Mouse (Mus musculus) cerebellum, adult 18-20 months (tissue): ENCODE measurements around the gene Masp1.

ENCODE experiments used
- DNase-seq, 2 experiments: peaks; one replicate each; pipeline ENCODE4 v3.0.0; 2021

The Masp1 gene

GRCm38 (mm10) chr16:23457338-23457737 is 63.3 kb downstream of the Masp1 start:
- DNase-seq: no peak

DNA sequence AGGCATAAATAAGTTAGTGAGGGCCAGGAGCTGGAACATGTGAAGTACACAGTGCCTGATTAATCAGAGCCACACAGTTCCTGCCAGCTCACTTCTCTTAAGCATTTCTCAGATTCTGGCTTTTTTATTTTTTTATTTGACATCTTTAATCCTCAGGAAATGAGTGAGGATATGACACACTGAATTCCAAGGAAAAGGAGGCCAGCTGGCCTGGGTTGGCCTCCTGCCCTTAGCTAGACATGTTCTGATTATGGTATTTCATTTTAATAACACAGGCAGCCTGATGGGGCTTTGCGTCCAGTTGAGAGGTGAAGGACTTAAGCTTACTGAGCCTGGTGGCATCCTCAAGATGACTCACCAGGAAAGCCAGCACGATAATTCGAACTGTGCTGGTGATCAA is 64.1 kb downstream of the Masp1 start:
- peak; percentile 35 to 41 for DNase-seq

DNA sequence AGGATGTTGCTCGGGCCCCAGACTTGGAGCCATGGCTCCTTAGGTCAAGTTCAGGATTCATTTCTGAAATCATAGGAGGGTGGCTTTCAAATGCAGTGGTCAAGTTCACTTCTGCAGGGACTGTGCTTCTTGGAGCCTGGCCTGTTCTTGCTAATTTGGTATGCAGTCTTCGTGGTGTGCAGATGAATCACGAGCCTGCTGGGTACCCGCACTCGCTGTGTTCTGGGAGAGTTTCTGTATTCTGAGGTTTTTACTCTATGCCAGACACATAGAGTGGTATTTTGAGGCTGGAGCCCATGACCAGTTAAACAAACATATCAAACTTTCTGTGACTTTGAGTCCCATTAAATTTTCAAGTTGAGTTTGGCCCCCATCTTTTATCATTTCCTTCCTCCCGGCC is 66.2 kb downstream of the Masp1 start:
- no peak for DNase-seq

DNA sequence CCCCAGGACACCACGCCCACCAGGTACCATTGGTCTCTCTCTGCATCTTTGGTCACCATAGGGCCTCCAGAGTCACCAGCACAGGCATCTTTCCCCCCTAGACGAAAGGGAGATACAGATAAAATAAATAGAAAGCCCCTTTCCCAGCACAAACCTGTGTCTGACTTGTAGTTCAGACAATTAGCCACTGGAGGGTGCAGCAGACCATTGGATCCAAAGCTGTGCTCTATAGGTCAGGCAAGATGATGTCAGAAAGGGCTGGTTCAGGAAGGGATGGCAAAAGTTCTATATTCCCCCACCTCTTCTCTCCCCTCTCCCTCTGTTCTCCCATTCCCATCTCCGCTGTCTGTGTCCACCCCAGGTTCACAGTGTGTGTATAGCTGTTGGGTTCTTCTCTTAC is 68.1 kb downstream of the Masp1 start:
- DNase-seq: peak; percentile 23 to 30

- no peak for DNase-seq
Observed at GRCm38 (mm10) chr16:23450816-23451215, 69.8 kb downstream of the Masp1 start.

GRCm38 (mm10) chr16:23449946-23450345 is 70.7 kb downstream of the Masp1 start:
- no peak for DNase-seq

DNA sequence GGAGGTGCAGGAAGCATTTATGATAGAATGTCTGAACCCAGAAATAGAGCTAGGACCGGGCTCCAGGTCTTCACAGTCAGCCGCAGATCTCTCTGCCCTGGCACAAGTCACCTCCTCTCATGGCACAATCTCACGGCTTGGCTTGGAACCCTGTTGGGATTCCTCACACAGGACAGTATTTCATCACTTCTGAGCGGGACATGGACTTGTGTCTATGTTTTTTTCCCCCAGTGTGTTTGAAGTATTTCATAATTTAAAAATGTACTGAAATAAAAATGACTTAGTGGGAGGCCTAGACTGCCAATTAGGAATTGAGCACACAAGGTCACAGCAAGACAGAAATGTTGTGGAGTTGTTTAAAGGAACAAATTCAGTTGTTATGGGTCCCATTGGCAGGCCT is 76.4 kb downstream of the Masp1 start:
- no peak for DNase-seq

DNA sequence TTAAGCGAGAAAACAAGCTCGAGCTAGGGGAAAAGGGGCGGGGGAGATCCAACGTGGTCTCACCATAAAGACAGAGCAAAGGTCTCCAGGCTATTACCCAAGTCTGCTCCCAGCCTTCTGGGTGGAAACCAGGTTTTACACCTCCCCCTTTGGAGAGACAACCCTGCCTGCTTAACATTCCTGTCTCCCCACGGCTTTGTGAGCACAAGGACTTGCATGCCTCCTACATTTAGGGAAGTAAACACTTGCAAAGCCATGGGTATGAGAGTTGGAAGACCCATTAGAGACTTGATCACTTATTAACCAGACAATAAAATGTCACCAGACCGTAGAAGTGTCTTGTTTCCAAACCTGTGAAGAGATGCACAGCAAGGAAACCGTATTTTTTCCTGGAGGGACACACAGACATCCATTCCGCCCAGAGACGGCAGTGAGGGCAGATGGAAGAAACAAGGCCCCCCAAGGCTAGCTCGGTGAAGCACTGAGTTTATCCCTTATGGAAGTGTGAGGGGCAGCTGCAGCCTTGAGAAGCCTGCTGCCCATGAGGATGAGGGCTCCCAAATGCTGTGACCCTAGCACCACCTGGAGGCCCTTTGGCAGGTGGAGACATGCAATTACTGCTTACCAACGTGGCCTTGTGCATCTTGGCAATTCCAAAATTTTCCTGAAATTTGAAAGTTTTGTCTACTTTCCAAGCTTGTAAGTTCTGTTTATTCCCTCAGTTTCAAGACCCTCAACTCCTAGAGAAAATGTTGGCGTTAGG is 83.0 kb downstream of the Masp1 start:
- no peak for DNase-seq

DNA sequence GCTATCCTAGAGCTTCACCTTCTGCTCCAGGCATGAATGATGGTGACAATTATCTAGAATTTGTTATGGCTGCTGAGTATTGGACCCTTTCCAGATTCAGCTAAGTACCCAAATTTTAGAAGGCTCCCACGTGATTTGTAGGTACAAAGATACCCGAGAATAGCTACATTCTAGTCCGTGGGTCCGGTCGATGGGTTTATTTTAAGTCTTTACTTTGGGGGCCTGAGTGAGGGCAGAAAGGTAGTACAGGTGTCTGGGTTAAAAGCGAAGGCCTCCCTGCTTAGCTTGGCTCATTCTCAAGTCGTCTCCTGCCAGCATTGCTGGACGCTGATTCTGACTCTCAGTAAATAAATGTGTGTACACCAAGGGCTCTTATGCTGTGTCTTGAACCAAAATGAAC is 90.6 kb downstream of the Masp1 start:
- no peak for DNase-seq

GRCm38 (mm10) chr16:23428647-23429319 is 91.8 kb downstream of the Masp1 start, which contains the start of gene Rtp1:
Rtp1 (plus strand) TSS chr16:23429133.
- peak; percentile 8 to 18 for DNase-seq

GRCm38 (mm10) chr16:23427701-23428100 is 92.9 kb downstream of the Masp1 start:
- DNase-seq: peak; percentile 14 to 19

GRCm38 (mm10) chr16:23423825-23424224 is 96.8 kb downstream of the Masp1 start:
- no peak for DNase-seq

DNA sequence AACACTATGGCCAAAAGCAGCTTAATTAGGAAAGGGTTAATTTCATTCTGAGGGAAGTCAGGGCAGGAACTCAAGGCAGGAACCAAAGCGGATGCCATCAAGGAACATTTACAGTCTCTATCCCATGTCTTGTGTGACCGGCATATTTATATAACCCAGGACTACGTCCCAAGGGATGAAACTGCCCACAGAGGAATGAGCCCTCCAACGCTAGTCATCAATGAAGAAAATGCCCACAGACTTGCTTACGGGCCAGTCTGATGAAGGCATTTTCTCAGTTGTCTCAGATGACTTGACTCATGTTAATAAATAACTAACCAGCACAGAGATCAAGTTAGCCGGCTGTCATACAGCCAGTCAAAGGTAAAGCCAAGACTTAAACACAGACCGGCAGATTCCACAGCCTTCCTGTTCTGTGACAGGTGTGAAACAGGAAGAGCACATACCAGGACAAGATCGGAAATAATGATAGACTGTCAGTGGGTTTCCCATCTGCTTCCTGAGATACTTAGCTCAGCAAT is 101.0 kb downstream of the Masp1 start:
- DNase-seq: no peak

DNA sequence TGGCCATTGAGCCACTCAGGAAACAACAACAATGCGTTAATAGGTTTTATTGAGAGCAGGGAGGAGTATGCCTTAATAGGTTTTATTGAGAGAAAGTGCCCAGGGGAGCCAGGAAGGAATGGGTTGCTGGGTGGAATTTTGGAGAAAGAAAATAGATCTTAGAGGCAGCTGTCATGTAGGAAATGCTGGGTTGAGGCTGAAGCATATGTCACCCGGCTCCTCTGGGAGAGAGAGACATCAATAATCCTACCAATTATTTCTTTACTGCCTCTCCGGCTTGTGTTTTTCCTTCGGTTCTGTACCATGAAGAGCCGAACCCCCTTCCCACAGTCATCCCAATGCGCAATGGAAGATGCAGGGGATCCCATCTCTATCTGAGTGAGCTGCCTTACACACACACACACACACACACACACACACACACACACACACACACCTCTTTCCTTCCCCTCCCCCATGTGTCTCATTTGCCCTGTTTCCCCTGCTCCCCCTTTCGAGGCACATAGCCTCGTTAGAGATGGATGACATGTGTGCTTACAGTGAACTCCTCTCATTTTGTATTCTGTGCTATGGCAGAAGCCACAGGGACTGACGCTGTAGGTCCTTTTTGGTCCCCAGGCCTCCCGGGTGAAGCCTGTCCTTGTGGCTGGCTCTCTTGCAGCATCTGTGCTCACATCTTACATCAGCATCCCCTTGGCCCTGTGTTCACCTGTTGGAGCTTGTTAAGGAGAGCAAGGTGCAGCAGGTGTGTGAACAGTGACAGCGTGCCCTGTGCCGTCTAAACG is 103.0 kb downstream of the Masp1 start:
- no peak for DNase-seq

GRCm38 (mm10) chr16:23416657-23417293 is 103.8 kb downstream of the Masp1 start:
- DNase-seq: no peak

DNA sequence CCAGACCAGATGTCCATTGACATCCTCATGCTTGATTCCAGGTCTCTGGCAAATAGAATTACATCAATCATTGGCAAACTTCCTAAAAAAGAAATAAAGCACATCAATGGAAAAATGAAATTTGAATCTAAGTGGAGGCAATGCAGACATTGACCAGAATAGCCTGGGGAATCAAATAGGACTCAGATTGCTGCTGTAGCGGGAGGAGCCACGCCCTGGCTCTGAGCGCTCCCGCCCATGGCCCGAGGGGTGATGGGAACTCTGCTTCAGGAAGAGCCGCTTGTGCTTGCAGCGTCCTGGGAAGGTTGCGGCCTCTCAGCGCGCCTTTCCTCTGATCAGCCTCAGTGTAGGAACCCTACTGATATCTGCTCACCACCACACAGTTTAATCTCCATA is 104.4 kb downstream of the Masp1 start:
- no peak for DNase-seq

GRCm38 (mm10) chr16:23412930-23413329 is 107.7 kb downstream of the Masp1 start:
- no peak for DNase-seq

GRCm38 (mm10) chr16:23403008-23403755 is 117.4 kb downstream of the Masp1 start:
- peak; percentile 28 to 46 for DNase-seq

DNA sequence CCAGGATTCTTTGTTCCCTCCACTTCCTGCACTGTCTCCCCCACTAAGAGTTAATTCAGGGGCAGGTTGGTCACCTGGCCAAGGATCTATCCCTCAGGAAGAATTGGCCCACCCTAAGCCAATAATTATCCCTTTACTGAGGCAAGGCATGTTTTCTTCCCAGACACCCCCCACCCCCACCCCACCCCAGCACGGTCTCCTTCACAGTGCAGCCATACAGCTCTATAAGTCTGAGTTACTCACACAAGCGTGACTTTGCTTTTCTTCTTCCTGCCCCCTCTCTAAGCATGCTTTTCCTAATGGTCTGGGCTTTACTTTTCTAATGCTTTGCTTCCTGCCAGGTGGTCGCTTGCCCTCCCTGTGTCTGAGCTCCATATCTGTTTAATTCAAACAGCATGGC is 118.7 kb downstream of the Masp1 start:
- DNase-seq: no peak

- no peak for DNase-seq
Observed at GRCm38 (mm10) chr16:23401463-23401862, 119.2 kb downstream of the Masp1 start.
